Mouse (Mus musculus) cerebellum, postnatal 25 days (tissue): ENCODE data around the gene Rtp3.

Experiments
- DNase-seq, 2 experiments: peaks; one replicate each; pipeline ENCODE4 v3.0.0; 2021; ENCODE audit warnings: mixed read lengths in 2 of 2

The Rtp3 gene

GRCm38 (mm10) chr9:110965910-110966231 is 24.5 kb downstream of the Rtp3 start:
- no peak for DNase-seq

DNA sequence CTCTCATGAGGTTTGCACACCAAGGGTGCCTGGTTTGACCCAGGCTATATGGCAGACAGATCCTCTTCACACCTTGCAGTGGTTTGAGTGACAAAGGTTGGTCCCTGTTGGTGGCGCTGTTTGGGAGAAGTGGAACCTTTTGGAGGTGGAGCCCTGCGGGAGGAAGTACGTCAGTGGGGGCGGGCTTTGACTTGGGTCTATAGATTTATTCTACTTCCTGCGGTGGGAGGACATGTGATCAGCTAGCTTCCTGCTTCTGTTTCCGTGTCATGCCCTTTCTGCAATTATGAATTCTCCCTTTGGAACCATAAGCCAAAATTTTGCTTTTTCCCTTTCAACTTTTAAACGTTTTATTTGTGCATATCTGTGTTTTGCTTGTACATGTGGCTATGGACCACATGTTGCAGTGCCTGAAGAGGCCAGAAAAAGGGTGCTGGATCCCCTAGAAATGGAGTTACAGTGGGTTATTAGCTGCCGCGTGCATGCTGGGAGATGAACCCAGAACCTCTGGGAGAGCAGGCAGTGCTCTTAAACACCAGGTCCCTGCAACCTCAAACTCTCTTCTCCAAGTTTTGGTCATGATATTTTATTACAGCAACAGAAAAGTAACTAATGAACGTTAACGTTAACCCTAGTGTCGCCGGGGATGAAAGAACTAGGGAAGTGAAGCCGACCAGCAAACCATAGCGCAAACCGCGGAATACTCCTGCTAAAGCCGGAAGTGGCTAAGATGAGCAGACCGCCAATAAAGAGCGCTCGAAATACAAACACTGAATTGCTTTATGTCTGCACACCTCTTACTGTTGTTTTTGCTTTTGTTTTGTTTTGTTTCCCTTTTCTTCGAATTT is 25.1 kb downstream of the Rtp3 start:
- DNase-seq = no peak

- no peak for DNase-seq
Observed at GRCm38 (mm10) chr9:110963566-110964115, 26.7 kb downstream of the Rtp3 start.

DNA sequence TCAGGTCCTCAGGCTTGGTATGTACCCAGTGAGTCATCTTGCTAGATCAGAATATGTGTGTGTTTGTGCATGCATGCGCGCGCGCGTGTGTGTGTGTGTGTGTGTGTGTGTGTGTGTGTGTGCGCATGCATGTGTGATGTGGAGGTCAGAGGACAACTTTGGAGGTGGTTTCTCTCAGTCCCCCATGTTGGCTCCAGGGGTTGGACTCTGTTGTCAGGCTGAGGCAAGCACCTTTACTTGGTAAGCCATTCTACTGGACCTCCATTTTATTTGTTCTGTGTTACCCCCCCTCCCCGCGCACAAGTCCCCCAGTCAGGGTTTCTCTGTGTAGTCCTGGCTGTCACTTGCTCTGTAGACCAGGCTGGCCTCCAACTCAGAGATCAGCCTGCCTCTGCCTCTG is 29.0 kb downstream of the Rtp3 start:
- no peak for DNase-seq

GRCm38 (mm10) chr9:110960230-110961149 is 29.9 kb downstream of the Rtp3 start:
- DNase-seq = no peak

- no peak for DNase-seq
Observed at GRCm38 (mm10) chr9:110959669-110960068, 30.7 kb downstream of the Rtp3 start.

DNA sequence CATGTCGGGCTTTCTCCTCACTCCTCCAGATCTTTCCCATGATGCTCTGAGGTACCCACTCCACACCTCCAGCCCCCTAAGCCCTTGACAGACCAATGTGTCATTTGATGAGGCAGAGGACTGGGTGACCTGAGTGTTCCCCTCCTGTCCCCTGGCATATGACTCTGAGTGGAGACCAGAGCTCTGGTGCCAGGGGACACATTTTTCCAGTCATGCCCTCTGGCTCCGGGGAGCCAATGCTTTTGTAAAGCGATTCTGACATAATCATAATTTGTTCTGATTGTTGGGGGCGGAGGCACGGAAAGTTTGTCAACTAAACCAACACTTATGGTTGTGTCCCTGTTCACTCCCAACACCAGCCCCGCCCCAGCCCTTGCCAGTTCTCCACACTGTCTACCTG is 34.4 kb downstream of the Rtp3 start:
- DNase-seq = no peak

GRCm38 (mm10) chr9:110954681-110955445 is 35.5 kb downstream of the Rtp3 start:
- no peak for DNase-seq

- DNase-seq = peak; percentile 40 to 68
Observed at GRCm38 (mm10) chr9:110953550-110954461, 36.6 kb downstream of the Rtp3 start.

GRCm38 (mm10) chr9:110952931-110953549 is 37.3 kb downstream of the Rtp3 start:
- no peak for DNase-seq

- DNase-seq = no peak
Observed at GRCm38 (mm10) chr9:110952398-110952797, 38.0 kb downstream of the Rtp3 start.

DNA sequence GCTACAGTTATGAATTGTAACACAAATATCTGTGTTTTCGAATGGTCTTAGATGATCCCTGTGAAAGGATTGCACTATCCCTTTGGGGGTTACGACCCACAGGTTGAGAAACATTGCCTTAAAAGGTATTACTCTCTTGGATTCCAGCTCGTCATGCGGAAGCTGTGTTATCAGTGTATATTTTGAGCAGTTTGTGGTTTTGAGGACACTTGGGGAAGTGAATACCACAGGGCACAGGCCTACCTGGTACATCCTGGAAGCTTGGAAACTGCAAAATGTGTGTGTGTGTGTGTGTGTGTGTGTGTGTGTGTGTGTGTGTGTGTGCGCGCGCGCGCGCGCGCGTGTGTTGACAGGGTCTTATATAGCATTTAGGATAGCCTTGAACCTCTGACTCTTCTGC is 38.5 kb downstream of the Rtp3 start:
- DNase-seq = no peak

DNA sequence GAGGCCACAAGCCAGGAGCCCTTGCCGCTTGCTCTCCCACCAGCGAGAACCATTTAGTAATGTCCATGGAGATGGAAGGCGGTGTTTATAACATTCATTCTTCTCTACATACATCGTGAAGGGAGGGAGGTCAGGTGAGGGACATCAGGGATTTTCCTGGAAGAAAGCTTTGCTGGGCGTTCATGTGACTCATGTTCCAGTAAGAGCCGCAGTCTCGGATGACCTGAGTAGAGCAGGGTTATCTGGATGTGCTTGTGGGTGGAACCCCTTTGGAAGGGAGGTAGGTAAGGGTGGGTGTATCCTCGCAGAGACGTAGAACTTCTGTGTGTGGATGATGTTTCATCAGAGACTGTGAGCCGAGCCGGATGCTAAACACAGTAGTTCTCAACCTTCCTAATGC is 39.0 kb downstream of the Rtp3 start, which contains the start of gene Lrrc2:
TSS of gene Lrrc2 (plus strand) at position 149 of the 400 bp plus-strand sequence.
- DNase-seq = no peak

- DNase-seq = no peak
Observed at GRCm38 (mm10) chr9:110950109-110950508, 40.3 kb downstream of the Rtp3 start.

DNA sequence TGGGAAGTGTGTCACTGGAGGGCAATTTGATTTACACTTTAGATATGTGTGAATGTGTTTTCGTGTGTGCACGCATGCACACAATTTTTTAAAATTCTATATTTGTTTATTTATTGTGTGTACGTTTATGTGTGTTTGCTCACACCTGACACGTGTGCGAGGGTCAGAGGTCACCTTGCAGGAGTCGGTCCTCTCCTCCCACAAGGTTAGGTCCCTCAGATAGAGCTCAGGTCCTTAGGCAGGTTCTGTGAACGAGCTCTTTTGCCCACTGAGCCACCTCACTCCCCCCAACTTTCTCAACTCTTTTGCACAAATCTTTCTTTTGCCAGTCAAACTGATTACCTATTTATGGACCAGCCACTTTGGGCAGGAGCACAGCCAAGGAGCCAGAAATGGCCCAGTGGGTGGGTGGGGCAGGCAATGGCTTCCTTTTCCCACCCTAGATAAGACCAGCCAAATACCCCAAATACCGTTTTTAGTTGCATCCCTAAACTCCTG is 41.5 kb downstream of the Rtp3 start:
- no peak for DNase-seq

GRCm38 (mm10) chr9:110947900-110948299 is 42.5 kb downstream of the Rtp3 start:
- no peak for DNase-seq

DNA sequence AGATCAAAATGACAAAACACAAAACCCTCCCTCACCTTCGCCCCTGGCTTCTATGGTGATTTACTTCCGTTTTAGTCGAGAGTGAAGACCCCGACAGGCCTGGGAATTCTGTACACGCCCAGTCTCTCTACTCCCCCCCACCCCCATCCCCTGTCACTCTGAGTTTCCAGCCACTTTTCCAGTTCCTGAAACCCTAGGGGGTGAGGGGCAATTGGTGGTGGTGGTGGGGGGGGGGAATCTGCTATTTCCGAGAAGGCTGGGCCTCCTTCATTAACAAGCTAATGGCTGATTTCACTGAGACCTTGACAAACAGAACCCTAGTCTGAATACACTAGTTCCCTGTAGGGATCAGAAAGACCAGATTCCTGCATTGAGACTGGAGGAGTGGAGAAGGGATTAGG is 43.1 kb downstream of the Rtp3 start:
- no peak for DNase-seq

DNA sequence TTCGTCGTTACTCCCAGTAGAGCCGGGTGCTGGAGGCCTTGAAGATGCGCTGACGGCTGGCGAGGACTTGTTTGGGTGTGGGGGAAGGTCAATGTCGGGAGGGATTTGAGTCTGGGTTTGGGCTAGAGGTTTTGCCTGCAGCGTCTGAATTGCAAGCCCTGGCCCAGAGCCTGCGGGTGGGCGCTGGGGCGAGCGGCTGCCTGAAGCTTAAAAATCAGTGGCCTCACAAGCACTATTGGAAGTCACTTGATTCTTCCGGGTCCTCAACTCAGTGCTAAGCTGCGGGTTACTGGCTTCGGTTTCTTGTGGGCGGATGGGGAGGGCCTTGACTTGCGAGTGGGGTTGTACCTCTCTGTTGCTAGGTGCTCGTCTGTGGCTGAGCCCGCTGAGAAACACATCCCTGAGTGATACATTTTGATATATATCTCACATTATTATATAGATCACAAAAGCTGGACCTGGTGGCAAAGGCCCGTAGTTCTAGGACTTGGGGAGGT is 43.8 kb downstream of the Rtp3 start:
- no peak for DNase-seq

DNA sequence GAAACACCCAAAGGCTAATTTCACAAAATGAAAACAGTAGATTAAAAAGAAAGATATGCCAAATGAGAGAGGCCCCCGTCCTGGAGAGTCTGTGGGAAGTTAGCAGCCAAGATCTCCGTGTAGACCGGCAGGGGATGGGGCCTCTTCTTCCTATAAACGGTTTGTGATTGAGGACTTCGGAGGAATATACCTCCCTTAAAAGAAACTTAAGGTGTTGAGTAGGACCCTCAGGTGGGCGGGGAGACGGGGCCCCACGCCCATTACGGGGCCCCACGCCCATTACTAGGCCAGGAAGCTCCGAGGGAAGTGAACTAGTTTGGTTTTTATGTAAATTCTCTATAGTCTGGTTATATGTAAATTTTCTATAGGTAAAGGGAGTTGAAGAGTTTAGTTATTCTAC is 44.5 kb downstream of the Rtp3 start, which contains the start of gene Tdgf1:
TSS of gene Tdgf1 (minus strand) at position 233 of the 400 bp plus-strand sequence.
- DNase-seq = no peak

GRCm38 (mm10) chr9:110945343-110945742 is 45.0 kb downstream of the Rtp3 start:
- DNase-seq = no peak

- no peak for DNase-seq
Observed at GRCm38 (mm10) chr9:110944265-110944664, 46.1 kb downstream of the Rtp3 start.
